Mouse (Mus musculus): ENCODE measurements around the gene Cramp1l. TPM values are rescaled to one million over a fixed set of nuclear protein-coding genes. Genes with fewer than 3 reads are reported as not detected.
"Not testable (repeated sequence)": the region's sequence is repeated elsewhere in the genome, so short reads cannot be mapped to it uniquely, and the experiment has no call there.

Gene Cramp1l
- polyA plus RNA-seq, 1 experiment from 2014 or later, result 5.3 TPM

DNA sequence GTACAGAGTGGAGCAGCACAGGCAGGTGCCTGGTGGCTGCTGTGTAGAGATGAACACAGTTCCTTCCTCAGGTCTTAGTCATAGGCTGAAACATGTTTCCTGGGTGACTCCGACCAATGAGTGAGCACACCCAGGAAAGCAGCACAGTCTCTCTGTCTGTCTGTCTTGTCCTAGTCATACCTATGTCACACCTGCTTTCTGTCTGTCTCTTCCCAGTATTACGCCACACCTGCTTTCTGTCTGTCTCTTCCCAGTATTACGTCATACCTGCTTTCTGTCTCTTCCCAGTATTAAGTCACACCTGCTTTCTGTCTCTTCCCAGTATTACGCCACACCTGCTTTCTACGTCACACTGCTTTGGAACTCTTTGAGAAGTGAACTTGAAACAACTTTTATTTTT is 67.4 kb downstream of the Cramp1l start:
- no peak for ATAC-seq
- Histone ChIP-seq H3K4me3 (replicated peaks) (no peak overlapping the region), H3K9me3 (no peaks in the 10 kb centered on the region), H3K4me2 (replicated peaks) (no peak overlapping the region), H3K27me3 (replicated peaks) (no peaks in the 10 kb centered on the region), H3K36me3 (peaks cover 19% of the 10 kb centered on the region), H3K9ac (no peak overlapping the region), H3K27ac (no peak overlapping the region), H3K4me1 (replicated peaks) (peaks cover 8% of the 10 kb centered on the region)
- WGBS, result 89% methylated on average over 5 of the region's 5 CpGs

DNA sequence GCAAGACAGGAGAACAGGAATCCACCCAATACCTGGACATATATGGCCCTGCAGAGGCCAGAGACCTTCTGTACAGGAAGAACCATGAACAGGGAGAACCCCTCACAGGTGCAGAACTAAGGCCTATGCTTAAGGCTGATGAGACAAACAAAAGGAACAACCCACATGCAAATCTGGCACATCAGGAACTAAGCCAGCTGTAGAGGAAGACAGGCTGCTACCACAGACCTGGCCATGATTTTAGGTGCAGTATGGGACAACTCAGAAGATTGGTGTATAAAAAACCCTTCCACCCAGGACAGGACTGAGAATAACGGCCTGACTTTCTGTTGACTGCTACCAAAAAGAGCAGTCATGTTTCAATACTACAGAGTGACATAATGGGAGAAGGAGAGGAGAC is 72.0 kb downstream of the Cramp1l start:
- H3K9me3 ChIP-seq; H3K27me3 ChIP-seq (replicated peaks); ATAC-seq; H3K4me2 ChIP-seq (replicated peaks); H3K27ac ChIP-seq; H3K4me1 ChIP-seq (replicated peaks); H3K4me3 ChIP-seq (replicated peaks); H3K9ac ChIP-seq: not testable (repeated sequence)
- 77% methylated on average over 1 of the region's 1 CpGs for WGBS
- peaks cover 19% of the 10 kb centered on the region for H3K36me3 ChIP-seq

GRCm38 (mm10) chr17:24943036-24943435 is 72.6 kb downstream of the Cramp1l start:
- no peaks in the 10 kb centered on the region for H3K4me1 ChIP-seq (replicated peaks)
- no peak overlapping the region for H3K4me2 ChIP-seq (replicated peaks)
- H3K9me3 ChIP-seq, result no peaks in the 10 kb centered on the region
- 92% methylated on average over 7 of the region's 7 CpGs for WGBS
- H3K27me3 ChIP-seq (replicated peaks), result no peaks in the 10 kb centered on the region
- no peak for ATAC-seq
- no peak overlapping the region for H3K27ac ChIP-seq
- peaks cover 19% of the 10 kb centered on the region for H3K36me3 ChIP-seq
- H3K4me3 ChIP-seq (replicated peaks), result no peak overlapping the region
- no peak overlapping the region for H3K9ac ChIP-seq

GRCm38 (mm10) chr17:24942453-24942852 is 73.1 kb downstream of the Cramp1l start:
- not testable (repeated sequence) for H3K27ac ChIP-seq; ATAC-seq; H3K4me1 ChIP-seq (replicated peaks); H3K9ac ChIP-seq; H3K4me3 ChIP-seq (replicated peaks); H3K27me3 ChIP-seq (replicated peaks); H3K9me3 ChIP-seq; H3K4me2 ChIP-seq (replicated peaks)
- WGBS, result 10% methylated on average over 2 of the region's 2 CpGs
- H3K36me3 ChIP-seq, result peaks cover 16% of the 10 kb centered on the region

- Histone ChIP-seq H3K27ac (peak overlapping the region; percentile 67; the same call in 1 of the 2 replicates), H3K4me3 (replicated peaks) (peak overlapping the region; percentile 99), H3K4me1 (replicated peaks) (peaks cover 13% of the 10 kb centered on the region), H3K27me3 (replicated peaks) (no peaks in the 10 kb centered on the region), H3K36me3 (no peaks in the 10 kb centered on the region), H3K9me3 (no peaks in the 10 kb centered on the region), H3K4me2 (replicated peaks) (peak overlapping the region; percentile 81), H3K9ac (peak overlapping the region; percentile 53)
- ATAC-seq, result no peak
- 44% methylated on average over 6 of the region's 6 CpGs for WGBS
These were observed 78.3 kb downstream of the Cramp1l start for GRCm38 (mm10) chr17:24937266-24937665.

DNA sequence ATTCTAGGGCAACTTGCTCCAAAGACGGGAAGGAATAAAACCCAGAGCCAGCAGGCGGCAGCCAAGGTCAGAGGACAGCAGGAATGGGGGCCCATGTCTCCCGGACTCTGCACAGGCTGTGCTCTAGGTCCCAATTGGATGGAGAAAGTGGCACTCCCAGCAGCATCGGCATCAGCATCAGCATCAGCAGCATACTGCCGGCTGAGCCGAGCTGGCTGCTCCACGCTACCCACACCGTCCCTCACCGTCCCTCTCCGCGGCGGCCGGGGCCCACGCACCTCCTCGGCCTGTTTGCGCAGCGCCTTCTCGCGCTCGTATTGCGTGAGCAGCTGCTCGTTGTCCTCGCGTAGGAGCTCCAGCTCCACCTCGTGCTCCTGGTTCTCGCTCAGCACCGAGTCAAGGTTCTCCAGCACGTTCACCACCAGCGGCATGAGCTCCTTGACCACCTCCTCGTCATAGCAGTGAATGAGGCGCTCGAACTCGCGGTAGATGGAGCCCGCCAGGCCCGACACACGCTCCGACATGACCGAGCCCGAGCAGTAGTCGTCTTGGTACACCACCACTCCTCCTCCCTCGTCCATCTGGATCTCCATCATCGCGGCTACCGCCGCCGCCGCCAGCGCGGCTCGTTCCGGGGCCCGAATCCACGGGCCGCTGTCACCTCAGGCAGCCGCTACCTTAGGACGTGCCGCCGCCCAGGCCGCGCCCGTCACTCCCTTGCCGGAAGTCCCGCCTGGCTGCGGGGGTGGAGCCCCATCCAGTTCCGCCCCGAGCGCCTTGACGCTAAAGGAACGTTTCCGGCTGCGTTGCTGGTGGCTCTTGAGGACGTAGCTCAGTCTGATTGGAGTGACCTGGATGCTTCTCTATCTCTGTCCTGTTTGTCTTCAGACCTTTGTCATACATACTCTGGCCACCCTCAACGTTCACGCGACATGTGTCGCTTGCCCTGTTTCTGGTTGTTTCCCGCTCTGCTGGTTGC is 79.0 kb downstream of the Cramp1l start, which contains the start of gene Mapk8ip3:
TSS of gene Mapk8ip3 (minus strand) at position 719 of the 979 bp plus-strand sequence.
- no peaks in the 10 kb centered on the region for H3K9me3 ChIP-seq
- peak within 1 kb of the TSS; percentile 99 for H3K4me3 ChIP-seq (replicated peaks)
- H3K9ac ChIP-seq, result peak within 1 kb of the TSS; percentile 90
- peak; percentile 98 for ATAC-seq
- no peaks in the 10 kb centered on the region for H3K36me3 ChIP-seq
- peak within 1 kb of the TSS; percentile 81 for H3K4me2 ChIP-seq (replicated peaks)
- H3K27me3 ChIP-seq (replicated peaks), result no peaks in the 10 kb centered on the region
- peaks cover 13% of the 10 kb centered on the region for H3K4me1 ChIP-seq (replicated peaks)
- peak within 1 kb of the TSS; percentile 67 for H3K27ac ChIP-seq
- WGBS, result under 1% methylated on average over 78 of the region's 78 CpGs

- H3K27ac ChIP-seq, result no peak overlapping the region
- H3K36me3 ChIP-seq, result no peaks in the 10 kb centered on the region
- peaks cover 13% of the 10 kb centered on the region for H3K4me1 ChIP-seq (replicated peaks)
- H3K9me3 ChIP-seq, result no peaks in the 10 kb centered on the region
- no peaks in the 10 kb centered on the region for H3K27me3 ChIP-seq (replicated peaks)
- H3K4me2 ChIP-seq (replicated peaks), result peak overlapping the region; percentile 81
- H3K4me3 ChIP-seq (replicated peaks), result peak overlapping the region; percentile 99
- peak overlapping the region; percentile 90 for H3K9ac ChIP-seq
- ATAC-seq, result no peak
These were observed 79.9 kb downstream of the Cramp1l start for GRCm38 (mm10) chr17:24935666-24936065.

DNA sequence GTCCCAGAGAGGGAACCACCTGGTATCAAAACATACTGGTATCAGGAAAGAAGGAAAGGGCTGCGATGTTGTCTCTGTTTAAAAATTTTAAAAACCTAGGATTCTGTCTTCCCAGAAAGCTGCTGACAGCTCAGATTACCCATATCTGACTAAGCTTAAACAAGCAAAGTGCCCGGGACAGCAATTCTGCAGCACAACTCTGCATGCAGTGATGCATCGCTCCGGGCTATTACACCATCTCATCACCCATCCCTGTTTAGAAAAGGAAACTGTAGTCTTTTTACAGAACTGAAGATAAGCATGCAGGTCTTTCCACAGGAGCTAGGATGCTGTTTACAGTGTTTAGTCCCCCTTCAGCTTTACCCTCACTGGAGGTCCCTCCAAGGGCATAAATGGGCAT is 80.7 kb downstream of the Cramp1l start:
- H3K36me3 ChIP-seq, result no peaks in the 10 kb centered on the region
- H3K27ac ChIP-seq, result no peak overlapping the region
- no peak for ATAC-seq
- H3K4me2 ChIP-seq (replicated peaks), result peak overlapping the region; percentile 81
- H3K4me3 ChIP-seq (replicated peaks), result peak overlapping the region; percentile 99; the same call in 1 of the 2 replicates
- peaks cover 13% of the 10 kb centered on the region for H3K4me1 ChIP-seq (replicated peaks)
- H3K27me3 ChIP-seq (replicated peaks), result no peaks in the 10 kb centered on the region
- no peaks in the 10 kb centered on the region for H3K9me3 ChIP-seq
- WGBS, result 66% methylated on average over 4 of the region's 4 CpGs
- peak overlapping the region; percentile 90; the same call in 1 of the 2 replicates for H3K9ac ChIP-seq

GRCm38 (mm10) chr17:24933163-24933562 is 82.4 kb downstream of the Cramp1l start:
- Histone ChIP-seq H3K4me1 (replicated peaks) (peaks cover 13% of the 10 kb centered on the region), H3K27me3 (replicated peaks) (no peaks in the 10 kb centered on the region), H3K27ac (no peak overlapping the region), H3K4me3 (replicated peaks) (no peak overlapping the region), H3K9me3 (no peaks in the 10 kb centered on the region), H3K36me3 (0 out of 2 replicates have a peak, but pooled peaks cover 3% of the 10 kb centered on the region), H3K9ac (no peak overlapping the region), H3K4me2 (replicated peaks) (no peak overlapping the region)
- ATAC-seq, result no peak
- WGBS, result 76% methylated on average over 4 of the region's 4 CpGs

GRCm38 (mm10) chr17:24932431-24932830 is 83.2 kb downstream of the Cramp1l start:
- Histone ChIP-seq H3K27ac (no peak overlapping the region), H3K36me3 (0 out of 2 replicates have a peak, but pooled peaks cover 6% of the 10 kb centered on the region), H3K9ac (no peak overlapping the region), H3K4me2 (replicated peaks) (no peak overlapping the region), H3K4me1 (replicated peaks) (peaks cover 13% of the 10 kb centered on the region), H3K4me3 (replicated peaks) (no peak overlapping the region), H3K9me3 (no peaks in the 10 kb centered on the region), H3K27me3 (replicated peaks) (no peaks in the 10 kb centered on the region)
- no peak for ATAC-seq
- 93% methylated on average over 4 of the region's 4 CpGs for WGBS

GRCm38 (mm10) chr17:24929506-24929905 is 86.1 kb downstream of the Cramp1l start:
- Histone ChIP-seq H3K9me3 (no peaks in the 10 kb centered on the region), H3K27me3 (replicated peaks) (no peaks in the 10 kb centered on the region), H3K4me2 (replicated peaks) (no peak overlapping the region), H3K9ac (no peak overlapping the region), H3K4me3 (replicated peaks) (no peak overlapping the region), H3K27ac (no peak overlapping the region), H3K36me3 (peaks cover 16% of the 10 kb centered on the region; the same call in 1 of the 2 replicates), H3K4me1 (replicated peaks) (no peaks in the 10 kb centered on the region)
- 77% methylated on average over 1 of the region's 1 CpGs for WGBS
- ATAC-seq, result no peak

DNA sequence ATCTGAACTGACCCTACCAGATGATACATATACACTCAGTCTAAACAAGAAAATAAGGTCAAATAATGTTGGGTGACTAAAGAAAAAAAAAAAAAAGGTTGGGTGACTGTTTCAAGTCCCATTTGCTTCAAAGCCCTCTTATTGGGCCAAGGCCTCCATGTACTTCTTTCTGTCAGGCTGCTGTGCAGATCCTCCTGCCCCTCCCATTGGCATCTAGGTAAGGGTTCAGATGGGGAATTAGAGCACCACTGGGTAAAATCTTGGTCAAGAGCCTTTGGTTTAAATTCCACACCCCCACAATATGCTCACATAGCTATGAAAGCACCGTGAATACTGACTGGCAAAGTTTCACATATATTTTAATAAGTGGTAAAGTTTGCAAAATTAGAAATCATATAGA is 92.3 kb downstream of the Cramp1l start:
- Histone ChIP-seq H3K27ac (no peak overlapping the region), H3K9ac (no peak overlapping the region), H3K4me3 (replicated peaks) (no peak overlapping the region), H3K27me3 (replicated peaks) (no peaks in the 10 kb centered on the region), H3K36me3 (peaks cover 60% of the 10 kb centered on the region), H3K4me1 (replicated peaks) (no peaks in the 10 kb centered on the region), H3K9me3 (no peaks in the 10 kb centered on the region), H3K4me2 (replicated peaks) (no peak overlapping the region)
- ATAC-seq, result no peak
- WGBS, result 86% methylated on average over 1 of the region's 1 CpGs
